Mouse (Mus musculus): Measurements from ENCODE around the gene B3galt6. TPM values are rescaled to one million over a fixed set of nuclear protein-coding genes. Genes with fewer than 3 reads are reported as not detected.

The B3galt6 gene
- polyA plus RNA-seq, 1 experiment from 2014 or later: 9.0 TPM

GRCm38 (mm10) chr4:155983788-155984187 lies 8.7 kb downstream of the B3galt6 start:
- TF ChIP-seq EP300 (optimal IDR thresholded peaks at IDR 0.05) (no peak), CTCF (IDR thresholded peaks at IDR 0.05; ENCODE audit: low read depth) (no peak)
- Histone ChIP-seq H3K27ac (replicated peaks) (no peak overlapping the region), H3K36me3 (ENCODE audit: control insufficient read depth, insufficient read depth, low read length) (no peaks in the 10 kb centered on the region), H3K4me1 (replicated peaks; ENCODE audit: control insufficient read depth, insufficient read depth) (no peaks in the 10 kb centered on the region), H3K4me2 (replicated peaks; ENCODE audit: low read depth) (no peak overlapping the region), H3K27me3 (ENCODE audit: control insufficient read depth, insufficient read depth, low read length) (no peaks in the 10 kb centered on the region), H3K9me3 (ENCODE audit: control insufficient read depth, low read length) (no peaks in the 10 kb centered on the region), H3K9ac (ENCODE audit: low read length) (no peak overlapping the region), H3K4me3 (ENCODE audit: low read depth, low read length) (no peak overlapping the region)
- 15% methylated on average over 2 of the region's 2 CpGs for WGBS
- ATAC-seq (ENCODE audit: low FRiP score, low TSS enrichment): no peak
- DNase-seq (ENCODE audit: low spot score): no peak

DNA sequence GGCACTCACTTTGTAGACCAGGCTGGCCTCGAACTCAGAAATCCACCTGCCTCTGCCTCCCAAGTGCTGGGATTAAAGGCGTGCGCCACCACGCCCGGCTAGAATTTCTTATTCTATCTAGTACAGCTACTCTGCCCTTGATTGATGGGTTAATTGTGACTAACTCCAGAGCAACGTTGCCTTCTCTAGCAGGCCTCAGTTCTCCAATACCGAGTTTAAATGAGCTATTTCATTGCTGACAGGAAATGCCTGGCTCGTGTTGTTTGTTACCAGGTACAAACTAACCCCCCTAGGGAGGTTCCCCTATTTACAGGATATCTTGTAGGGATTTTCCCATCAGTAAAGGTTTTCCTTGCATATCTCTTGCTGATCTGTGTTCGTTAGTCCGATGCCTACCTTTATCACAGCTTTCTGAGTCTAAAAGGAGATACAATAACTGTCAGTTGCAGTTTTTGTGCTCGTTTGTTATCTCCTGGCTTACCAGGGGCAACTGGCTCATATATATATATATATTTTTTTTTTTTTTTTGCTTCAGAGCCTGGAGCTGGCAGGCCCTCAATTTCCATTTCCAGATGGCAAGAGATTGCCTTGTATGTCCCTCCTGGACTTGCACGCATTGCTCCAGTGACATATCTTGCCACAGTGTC lies 10.9 kb downstream of the B3galt6 start:
- no peak overlapping the region for H3K4me2 ChIP-seq (replicated peaks; ENCODE audit: low read depth)
- no peak for DNase-seq (ENCODE audit: low spot score)
- H3K4me3 ChIP-seq (ENCODE audit: low read depth, low read length): no peak overlapping the region
- no peaks in the 10 kb centered on the region for H3K9me3 ChIP-seq (ENCODE audit: control insufficient read depth, low read length)
- ATAC-seq (ENCODE audit: low FRiP score, low TSS enrichment): no peak
- no peaks in the 10 kb centered on the region for H3K4me1 ChIP-seq (replicated peaks; ENCODE audit: control insufficient read depth, insufficient read depth)
- no peak overlapping the region for H3K27ac ChIP-seq (replicated peaks)
- TF ChIP-seq CTCF (IDR thresholded peaks at IDR 0.05; ENCODE audit: low read depth) (no peak), EP300 (optimal IDR thresholded peaks at IDR 0.05) (no peak)
- no peak overlapping the region for H3K9ac ChIP-seq (ENCODE audit: low read length)
- 75% methylated on average over 12 of the region's 12 CpGs for WGBS
- no peaks in the 10 kb centered on the region for H3K36me3 ChIP-seq (ENCODE audit: control insufficient read depth, insufficient read depth, low read length)
- no peaks in the 10 kb centered on the region for H3K27me3 ChIP-seq (ENCODE audit: control insufficient read depth, insufficient read depth, low read length)

DNA sequence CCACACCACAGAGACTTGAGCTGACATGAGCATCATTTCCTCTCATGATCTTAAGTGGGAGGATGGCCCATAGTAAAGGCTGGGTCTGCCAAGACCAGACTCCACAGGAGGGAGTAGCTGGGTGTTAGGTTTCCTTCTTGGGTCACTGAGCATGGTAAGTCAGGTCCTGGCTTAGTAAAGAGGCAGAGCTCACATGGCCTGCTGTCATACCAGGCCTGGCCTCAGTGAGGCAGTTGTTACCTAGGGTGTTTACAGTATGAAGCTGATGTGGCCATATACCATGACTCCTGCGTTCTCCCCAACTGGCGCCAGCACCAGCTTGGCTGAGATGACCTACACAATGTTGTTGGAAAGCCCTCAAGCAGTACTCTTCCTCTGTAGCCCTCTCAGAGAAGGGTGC lies 19.2 kb downstream of the B3galt6 start:
- no peaks in the 10 kb centered on the region for H3K36me3 ChIP-seq (ENCODE audit: control insufficient read depth, insufficient read depth, low read length)
- no peak overlapping the region for H3K4me3 ChIP-seq (ENCODE audit: low read depth, low read length)
- H3K9me3 ChIP-seq (ENCODE audit: control insufficient read depth, low read length): no peaks in the 10 kb centered on the region
- no peak overlapping the region for H3K27ac ChIP-seq (replicated peaks)
- TF ChIP-seq CTCF (IDR thresholded peaks at IDR 0.05; ENCODE audit: low read depth) (peak; percentile 29; the same call in 1 of the 2 replicates), EP300 (optimal IDR thresholded peaks at IDR 0.05) (no peak)
- no peak overlapping the region for H3K4me2 ChIP-seq (replicated peaks; ENCODE audit: low read depth)
- WGBS: 73% methylated on average over 2 of the region's 2 CpGs
- no peaks in the 10 kb centered on the region for H3K27me3 ChIP-seq (ENCODE audit: control insufficient read depth, insufficient read depth, low read length)
- no peak for DNase-seq (ENCODE audit: low spot score)
- no peak overlapping the region for H3K9ac ChIP-seq (ENCODE audit: low read length)
- H3K4me1 ChIP-seq (replicated peaks; ENCODE audit: control insufficient read depth, insufficient read depth): no peaks in the 10 kb centered on the region
- no peak for ATAC-seq (ENCODE audit: low FRiP score, low TSS enrichment)

DNA sequence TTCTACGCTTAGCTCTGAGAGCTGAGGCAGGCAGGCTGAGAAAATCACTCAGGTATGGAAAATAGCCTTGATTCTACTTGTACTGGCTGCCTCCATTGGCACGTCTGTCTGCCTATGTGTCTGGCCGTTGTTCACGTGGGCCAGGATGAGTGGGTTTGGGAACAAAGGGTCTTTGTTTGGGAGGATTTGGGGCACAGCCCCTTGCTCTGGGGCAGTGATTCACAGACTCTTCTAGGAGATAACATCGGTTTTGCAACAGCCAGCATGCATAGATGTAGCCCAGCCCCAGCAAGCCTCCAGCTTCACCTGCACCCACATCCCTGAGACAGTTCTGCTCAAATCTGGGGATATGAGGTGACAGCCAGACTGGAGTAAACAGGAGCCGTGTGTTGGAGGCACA lies 19.8 kb downstream of the B3galt6 start:
- no peaks in the 10 kb centered on the region for H3K27me3 ChIP-seq (ENCODE audit: control insufficient read depth, insufficient read depth, low read length)
- no peaks in the 10 kb centered on the region for H3K4me1 ChIP-seq (replicated peaks; ENCODE audit: control insufficient read depth, insufficient read depth)
- 75% methylated on average over 6 of the region's 6 CpGs for WGBS
- H3K9ac ChIP-seq (ENCODE audit: low read length): no peak overlapping the region
- no peak overlapping the region for H3K4me3 ChIP-seq (ENCODE audit: low read depth, low read length)
- no peak overlapping the region for H3K4me2 ChIP-seq (replicated peaks; ENCODE audit: low read depth)
- no peak for TF ChIP-seq CTCF (IDR thresholded peaks at IDR 0.05; ENCODE audit: low read depth)
- no peak for TF ChIP-seq EP300 (optimal IDR thresholded peaks at IDR 0.05)
- H3K27ac ChIP-seq (replicated peaks): no peak overlapping the region
- DNase-seq (ENCODE audit: low spot score): no peak
- no peaks in the 10 kb centered on the region for H3K36me3 ChIP-seq (ENCODE audit: control insufficient read depth, insufficient read depth, low read length)
- no peak for ATAC-seq (ENCODE audit: low FRiP score, low TSS enrichment)
- no peaks in the 10 kb centered on the region for H3K9me3 ChIP-seq (ENCODE audit: control insufficient read depth, low read length)

- WGBS: 76% methylated on average over 5 of the region's 5 CpGs
- ATAC-seq (ENCODE audit: low FRiP score, low TSS enrichment) (no peak), DNase-seq (ENCODE audit: low spot score) (no peak)
- H3K36me3 ChIP-seq (ENCODE audit: control insufficient read depth, insufficient read depth, low read length): no peaks in the 10 kb centered on the region
- no peak overlapping the region for H3K4me3 ChIP-seq (ENCODE audit: low read depth, low read length)
- TF ChIP-seq EP300 (optimal IDR thresholded peaks at IDR 0.05) (no peak), CTCF (IDR thresholded peaks at IDR 0.05; ENCODE audit: low read depth) (no peak)
- H3K9me3 ChIP-seq (ENCODE audit: control insufficient read depth, low read length): no peaks in the 10 kb centered on the region
- H3K4me2 ChIP-seq (replicated peaks; ENCODE audit: low read depth): no peak overlapping the region
- H3K27me3 ChIP-seq (ENCODE audit: control insufficient read depth, insufficient read depth, low read length): no peaks in the 10 kb centered on the region
- no peak overlapping the region for H3K27ac ChIP-seq (replicated peaks)
- no peak overlapping the region for H3K9ac ChIP-seq (ENCODE audit: low read length)
- no peaks in the 10 kb centered on the region for H3K4me1 ChIP-seq (replicated peaks; ENCODE audit: control insufficient read depth, insufficient read depth)
Observed at GRCm38 (mm10) chr4:155970286-155970685, 22.2 kb downstream of the B3galt6 start.

GRCm38 (mm10) chr4:155969043-155969653 lies 23.3 kb downstream of the B3galt6 start:
- no peak overlapping the region for H3K9ac ChIP-seq (ENCODE audit: low read length)
- 67% methylated on average over 13 of the region's 13 CpGs for WGBS
- no peak overlapping the region for H3K27ac ChIP-seq (replicated peaks)
- TF ChIP-seq EP300 (optimal IDR thresholded peaks at IDR 0.05): no peak
- ATAC-seq (ENCODE audit: low FRiP score, low TSS enrichment): peak; percentile 79
- H3K4me2 ChIP-seq (replicated peaks; ENCODE audit: low read depth): no peak overlapping the region
- H3K27me3 ChIP-seq (ENCODE audit: control insufficient read depth, insufficient read depth, low read length): no peaks in the 10 kb centered on the region
- peak; percentile 54 for DNase-seq (ENCODE audit: low spot score)
- H3K4me3 ChIP-seq (ENCODE audit: low read depth, low read length): no peak overlapping the region
- H3K36me3 ChIP-seq (ENCODE audit: control insufficient read depth, insufficient read depth, low read length): no peaks in the 10 kb centered on the region
- H3K9me3 ChIP-seq (ENCODE audit: control insufficient read depth, low read length): no peaks in the 10 kb centered on the region
- no peaks in the 10 kb centered on the region for H3K4me1 ChIP-seq (replicated peaks; ENCODE audit: control insufficient read depth, insufficient read depth)

Measured in stomach, postnatal 0 days (tissue).